Mouse (Mus musculus) cerebellum, adult 11-12 months (tissue): Measurements from ENCODE around the gene Asb3.

ENCODE experiments used
- DNase-seq: peaks from one replicate; pipeline ENCODE4 v3.0.0; 2022

Gene Asb3

DNA sequence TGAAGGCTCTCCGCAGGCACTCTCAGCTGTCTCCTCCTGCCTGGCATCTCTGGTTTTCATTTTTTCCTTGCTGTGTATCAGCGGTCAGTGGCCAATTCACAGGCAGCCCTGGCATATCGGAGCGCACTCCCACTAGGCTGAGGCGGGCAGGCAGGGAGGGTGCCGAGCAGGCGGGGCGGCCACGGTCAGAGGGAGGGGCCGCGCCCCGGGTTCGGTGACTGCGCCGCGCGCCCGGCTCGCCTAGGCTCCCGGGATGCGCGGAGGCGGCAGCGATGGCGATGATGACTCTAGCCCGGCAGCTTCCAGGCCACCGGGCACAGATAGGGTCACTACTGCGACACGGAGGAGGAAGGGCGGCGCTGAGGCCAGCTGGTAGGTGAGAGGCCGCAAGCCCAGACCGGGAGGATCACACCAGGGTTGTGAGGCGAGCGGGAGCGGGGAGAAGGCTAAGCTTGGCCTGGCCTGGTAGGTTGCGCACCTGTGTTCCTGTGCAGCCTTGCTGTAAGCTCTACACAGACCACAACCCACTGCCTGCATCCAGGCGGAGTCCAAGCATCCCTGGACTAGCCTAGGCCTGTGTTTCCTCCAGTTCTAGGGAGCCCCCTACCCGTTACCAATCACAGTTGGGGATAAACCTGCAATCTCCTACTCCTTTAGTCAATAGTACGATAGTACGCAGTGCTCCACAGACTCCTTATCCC, at the start of gene Asb3, which contains the start of gene Gpr75:
TSS of gene Asb3 (plus strand) at position 246 of the 701 bp plus-strand sequence.
TSS of gene Gpr75 (plus strand) at position 188 of the 701 bp plus-strand sequence.
- peak; percentile 89 for DNase-seq

DNA sequence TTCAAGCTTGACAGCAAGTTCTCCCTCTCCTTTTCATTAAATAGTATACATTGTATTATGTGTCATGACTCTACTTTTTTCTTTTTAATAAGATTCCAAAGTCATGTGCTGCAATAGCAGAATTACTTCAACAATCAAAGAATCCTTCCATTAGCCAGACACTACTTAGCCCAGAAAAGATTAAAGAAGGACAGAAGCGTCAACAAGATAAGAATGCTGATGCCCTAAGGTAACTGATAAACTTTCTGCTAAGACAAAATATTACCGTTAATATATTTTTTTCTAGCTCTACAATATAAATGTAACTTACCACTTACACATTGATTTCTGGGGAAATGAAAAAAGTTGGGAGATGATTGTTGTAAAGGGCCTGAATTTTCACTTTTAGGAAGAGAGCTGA, 46.4 kb upstream of the Asb3 start:
- no peak for DNase-seq

DNA sequence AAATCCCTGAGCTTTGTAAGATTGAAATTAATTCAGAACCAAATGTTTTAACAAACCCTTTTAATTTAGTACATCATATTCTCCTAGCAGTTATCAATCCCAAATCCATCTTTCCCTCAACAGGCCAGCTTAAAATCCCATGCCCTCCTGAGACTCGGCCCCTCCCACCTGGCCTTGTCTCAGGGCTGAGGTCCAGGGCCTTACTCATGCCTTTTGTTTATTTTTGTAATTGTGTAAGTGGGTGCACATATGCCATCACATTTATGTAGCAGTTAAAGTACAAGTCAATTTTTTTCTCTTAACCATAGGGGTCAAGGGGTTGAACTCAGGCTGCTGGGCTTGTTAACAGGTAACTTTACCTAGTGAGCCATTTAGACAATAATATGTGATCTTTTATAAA, 40.9 kb upstream of the Asb3 start:
- no peak for DNase-seq

DNA sequence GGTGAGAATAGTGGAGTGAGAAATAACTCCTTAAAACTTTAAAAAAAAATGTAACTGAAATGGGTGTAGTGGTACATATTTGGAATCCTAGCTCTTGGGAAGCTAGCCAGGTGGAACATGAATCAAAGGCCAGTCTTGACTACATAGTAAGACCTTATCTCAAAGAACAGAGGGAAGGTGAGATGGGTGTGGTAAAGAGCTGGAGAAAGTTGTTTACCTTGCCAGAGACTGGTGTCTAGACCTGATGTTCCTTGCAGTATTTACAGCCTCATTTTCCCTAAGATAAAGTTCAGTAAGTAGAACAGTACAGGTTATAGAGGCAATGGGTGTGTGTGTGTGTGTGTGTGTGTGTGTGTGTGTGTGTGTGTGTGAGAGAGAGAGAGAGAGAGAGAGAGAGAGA, 12.8 kb upstream of the Asb3 start:
- DNase-seq, result no peak

DNA sequence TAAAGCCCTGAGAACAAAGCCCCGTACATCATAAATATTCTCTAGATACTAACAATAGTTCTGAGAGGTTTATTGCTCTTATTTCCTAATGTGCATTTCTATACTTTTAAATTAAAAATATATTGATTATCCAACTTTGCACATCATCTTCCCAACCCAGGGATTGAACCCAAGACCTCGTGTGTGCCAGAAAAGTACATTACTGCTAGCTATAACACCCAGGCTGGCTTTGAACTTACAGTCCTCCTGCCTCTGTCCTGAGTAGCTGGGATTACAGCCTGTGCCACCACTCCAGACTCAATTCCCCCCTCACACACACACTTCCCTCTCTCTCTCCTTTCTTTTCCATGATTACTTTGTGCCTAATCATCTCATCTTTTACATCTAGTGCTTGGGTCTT, 2.9 kb downstream of the Asb3 start:
- DNase-seq, result no peak

DNA sequence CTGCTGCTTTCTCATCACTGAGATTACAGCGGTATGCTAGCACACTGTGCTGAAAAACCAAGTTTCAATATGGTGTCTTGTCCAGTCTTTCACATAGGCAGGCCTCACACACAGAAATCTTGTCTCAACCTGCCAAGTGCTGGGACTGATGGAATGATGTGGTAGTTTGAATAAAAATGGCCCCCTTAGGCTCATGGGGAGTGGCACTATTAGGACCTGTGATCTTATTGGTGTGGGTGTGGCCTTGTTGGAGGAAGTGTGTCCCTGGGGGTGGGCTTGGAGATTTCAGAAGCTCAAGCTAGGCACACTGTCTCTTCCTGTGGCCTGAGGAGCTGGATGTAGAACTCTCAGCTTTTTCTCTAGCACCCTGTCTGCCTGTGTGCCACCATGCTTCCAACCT, 11.0 kb downstream of the Asb3 start:
- no peak for DNase-seq

DNA sequence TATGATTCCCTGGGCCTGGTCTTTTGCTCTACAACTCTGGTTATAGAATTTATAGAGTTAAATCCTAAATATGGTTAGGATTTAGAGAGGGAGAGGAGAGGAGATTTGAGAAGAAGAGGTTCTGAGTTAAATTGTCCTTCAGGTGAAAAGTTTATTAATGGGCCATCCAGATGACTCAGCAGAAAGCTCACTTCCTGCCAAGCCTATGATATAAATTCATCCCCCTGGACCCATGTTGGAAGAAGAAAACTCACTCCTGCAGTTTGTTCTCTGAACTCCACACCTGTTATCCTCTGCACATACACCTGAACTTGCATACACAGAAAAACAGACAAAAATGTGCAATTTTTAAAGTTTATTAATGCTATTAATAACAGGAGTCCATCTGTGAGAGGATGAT, 14.1 kb downstream of the Asb3 start:
- no peak for DNase-seq

DNA sequence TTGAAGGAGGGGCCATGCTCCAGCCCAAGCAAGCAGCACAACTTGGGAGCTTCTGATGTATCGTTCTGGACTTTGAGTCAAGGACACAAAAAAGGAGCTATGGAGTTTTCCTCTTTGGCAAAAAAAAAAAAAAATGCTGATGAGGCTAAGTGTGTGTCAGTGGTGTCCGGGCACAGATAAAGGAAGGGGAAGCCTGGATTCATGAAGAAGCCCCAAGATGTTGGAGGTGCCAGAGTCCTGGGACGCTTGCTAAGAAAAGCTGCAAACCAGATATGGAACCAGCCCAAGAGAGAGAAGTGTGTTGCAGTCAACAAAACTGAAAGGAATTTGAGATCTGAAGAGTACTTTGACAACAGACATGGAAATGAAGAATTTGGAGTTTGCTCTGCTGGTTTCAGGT, 27.1 kb downstream of the Asb3 start:
- DNase-seq, result no peak

DNA sequence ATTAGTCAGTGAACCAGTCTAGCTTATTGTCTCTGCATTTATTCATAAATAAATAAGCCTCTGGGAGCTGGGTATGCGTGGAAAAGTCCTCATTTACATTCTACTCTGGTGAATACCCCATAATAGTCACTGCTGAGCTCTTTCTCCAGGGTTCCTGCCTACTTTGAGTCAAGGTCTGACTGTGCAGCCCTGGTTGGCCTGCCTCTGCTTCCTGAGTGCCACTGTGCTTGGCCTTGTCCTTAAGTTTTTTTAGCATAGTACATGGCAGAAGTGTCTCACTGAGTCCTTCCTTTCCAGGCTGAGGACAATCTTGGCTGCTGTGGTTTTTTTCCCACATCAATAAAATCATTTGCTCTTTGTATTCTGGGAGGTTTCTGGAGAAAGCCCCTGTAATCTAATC, 35.4 kb downstream of the Asb3 start:
- no peak for DNase-seq

DNA sequence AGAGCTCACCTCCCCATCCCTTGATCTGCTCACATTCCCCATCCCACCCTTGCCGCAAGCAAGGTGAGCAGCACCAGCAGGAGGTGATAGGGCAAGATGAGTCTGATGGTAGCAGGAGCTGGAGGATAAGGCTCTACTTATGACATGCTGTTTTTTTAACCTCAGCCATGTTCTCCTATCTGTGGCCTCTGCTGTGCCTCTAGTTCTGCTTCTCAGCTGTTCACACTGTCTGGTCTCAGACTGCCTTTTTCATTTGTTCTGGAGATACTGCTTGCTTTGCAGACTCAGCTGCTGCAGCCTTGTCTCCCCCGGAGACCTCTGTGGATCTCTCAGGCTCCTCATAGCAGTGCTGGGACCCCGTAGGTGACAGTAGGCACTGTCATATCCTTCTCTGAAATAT, 38.1 kb downstream of the Asb3 start:
- no peak for DNase-seq

DNA sequence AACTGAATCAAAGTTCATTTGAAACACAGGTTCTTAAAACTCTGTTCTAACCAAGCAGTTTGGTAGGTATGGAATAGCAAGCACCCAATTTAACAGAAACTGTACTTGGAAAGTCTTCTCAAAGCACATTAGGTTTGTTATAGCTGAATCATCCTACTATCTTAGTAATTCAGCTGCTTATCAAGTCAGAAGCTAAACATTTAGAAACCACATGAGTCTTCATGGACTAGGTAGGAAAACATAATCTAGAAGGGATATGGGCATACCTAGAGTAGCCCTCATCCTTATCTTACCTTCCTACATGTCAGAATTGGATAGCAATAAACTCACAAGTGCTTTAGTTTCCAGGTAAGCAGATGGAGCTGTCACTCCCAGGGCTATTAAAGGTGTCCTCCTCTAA, 42.9 kb downstream of the Asb3 start:
- DNase-seq, result no peak

DNA sequence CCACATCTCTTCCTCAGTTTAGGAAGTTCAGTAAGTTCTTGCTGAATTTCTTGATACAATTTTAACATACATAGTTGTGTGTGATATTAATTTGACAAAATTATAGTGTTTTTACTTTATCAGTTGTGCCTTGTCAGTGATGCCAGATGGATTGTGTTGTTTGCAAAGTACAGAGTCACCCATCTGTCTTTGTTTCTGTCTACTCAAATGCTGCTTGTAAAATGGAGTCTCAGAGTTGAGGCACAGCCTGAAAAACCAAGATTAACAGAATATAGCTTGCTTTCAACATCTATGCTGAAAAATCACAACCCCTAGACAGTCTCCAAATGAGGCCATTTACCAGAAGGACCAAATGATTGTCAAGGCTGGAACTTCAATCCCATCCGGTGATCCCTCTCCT, 43.3 kb downstream of the Asb3 start:
- DNase-seq, result no peak

DNA sequence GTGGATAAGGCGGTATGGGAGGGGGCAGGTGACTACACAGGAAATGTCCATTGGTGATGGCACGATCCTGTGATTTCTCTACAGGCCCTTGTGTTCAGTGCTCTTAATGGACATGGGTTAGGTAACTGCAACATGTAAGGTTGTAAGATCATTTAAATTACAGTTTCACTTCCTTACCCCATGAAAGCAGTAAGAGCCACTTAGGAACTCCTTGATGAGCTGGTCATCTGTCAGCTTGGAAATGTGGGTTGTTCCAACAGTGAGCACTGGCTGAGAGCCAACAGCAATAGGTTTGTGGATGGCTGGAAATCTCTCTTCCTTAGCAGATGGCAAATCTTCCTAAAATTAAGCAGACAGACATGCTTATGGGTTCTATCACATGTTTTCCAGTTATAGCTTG, 58.3 kb downstream of the Asb3 start:
- peak; percentile 83 for DNase-seq

DNA sequence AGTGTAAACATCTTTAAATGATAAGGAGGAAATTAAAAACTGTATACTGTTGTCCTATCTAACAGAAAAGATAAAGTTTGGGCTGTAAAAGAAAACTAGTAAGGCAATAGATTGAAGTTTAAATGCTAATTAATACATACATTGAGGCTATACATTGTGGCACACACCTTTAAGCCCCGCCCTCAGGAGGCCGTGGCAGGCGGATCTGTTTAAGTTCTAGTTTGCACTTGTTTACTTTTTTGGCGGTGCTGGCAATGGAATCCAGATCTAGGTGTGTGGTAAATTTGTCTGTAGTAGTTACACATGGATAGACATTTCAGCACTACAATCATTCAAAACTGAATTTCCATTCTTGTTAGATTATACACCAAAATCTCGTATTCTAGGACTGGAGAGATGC, 67.6 kb downstream of the Asb3 start:
- no peak for DNase-seq

DNA sequence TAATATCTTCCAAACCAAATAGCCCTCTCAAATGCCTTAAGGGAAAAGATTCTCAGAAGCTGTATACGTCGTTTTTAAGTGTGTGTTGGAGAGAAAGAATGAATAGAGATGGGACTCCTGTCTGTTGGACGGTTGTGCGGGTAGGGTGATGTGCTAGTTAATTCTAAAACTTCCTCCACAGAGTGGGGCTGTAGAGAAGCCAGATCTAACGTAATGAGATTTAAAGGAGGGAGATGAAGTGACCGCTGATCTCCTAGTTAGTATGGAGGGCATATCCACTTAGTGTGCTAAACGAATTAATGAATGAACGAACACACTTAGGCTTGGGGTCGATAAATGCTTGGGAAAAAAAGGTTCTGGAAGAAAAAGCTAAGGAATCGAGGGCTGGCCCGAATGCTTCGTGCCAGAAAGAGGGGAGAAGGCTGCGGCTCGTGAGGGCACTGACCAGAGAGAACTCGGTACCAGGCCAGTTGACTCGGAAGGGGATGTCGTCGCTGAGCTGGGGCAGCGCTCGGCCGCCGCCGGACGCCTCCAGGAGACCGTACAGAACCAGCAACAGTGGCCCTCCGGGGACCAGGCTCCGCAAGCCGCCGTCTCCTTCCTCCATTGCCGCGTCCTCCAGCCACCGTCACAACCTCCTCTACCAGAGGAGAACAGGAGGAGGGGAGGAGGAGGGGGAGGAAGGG, 68.4 kb downstream of the Asb3 start:
- DNase-seq, result peak; percentile 61

DNA sequence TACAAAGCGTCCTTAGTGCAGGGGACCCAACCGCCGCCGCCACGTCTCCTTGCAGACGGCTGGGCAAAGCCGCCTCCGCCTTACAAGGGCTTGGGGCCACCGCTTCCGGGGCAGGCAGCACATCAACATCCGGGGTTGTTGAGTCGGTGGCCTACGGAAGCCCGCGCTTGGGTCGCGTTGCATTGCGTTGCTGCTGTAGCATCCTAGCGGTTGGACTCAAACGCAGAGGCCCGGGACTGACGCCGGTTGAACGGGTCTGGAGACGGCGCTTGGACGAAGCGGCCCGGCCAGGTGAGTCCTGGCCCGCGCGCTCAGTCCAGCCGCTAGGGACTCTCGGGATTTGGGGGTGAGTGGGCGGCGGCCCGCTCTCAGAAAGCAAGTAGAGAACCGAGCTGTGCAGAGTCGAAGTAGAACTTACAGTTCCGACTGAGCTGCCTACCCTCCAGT, 69.1 kb downstream of the Asb3 start, which contains the start of gene Erlec1:
TSS of gene Erlec1 (minus strand) at position 57 of the 447 bp plus-strand sequence.
- DNase-seq, result peak; percentile 88

DNA sequence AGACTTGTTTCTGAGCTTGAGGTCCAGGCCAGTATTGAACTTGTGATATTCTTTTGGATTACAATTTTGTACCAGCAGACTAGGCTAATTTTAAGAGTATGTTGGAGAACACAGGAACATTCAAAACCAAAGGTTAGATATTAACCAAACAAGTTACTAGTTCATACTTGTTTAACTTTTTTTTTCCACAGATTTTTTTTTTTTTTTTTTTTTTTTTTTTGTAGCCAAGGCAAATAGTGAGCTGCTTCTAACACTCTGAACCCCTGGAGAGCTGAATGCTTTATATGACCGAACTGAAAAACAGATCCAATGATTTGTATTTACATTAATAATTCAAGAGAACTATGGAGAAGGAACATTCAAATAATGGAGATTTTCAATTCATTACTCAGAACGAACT, 100.0 kb downstream of the Asb3 start:
- no peak for DNase-seq

DNA sequence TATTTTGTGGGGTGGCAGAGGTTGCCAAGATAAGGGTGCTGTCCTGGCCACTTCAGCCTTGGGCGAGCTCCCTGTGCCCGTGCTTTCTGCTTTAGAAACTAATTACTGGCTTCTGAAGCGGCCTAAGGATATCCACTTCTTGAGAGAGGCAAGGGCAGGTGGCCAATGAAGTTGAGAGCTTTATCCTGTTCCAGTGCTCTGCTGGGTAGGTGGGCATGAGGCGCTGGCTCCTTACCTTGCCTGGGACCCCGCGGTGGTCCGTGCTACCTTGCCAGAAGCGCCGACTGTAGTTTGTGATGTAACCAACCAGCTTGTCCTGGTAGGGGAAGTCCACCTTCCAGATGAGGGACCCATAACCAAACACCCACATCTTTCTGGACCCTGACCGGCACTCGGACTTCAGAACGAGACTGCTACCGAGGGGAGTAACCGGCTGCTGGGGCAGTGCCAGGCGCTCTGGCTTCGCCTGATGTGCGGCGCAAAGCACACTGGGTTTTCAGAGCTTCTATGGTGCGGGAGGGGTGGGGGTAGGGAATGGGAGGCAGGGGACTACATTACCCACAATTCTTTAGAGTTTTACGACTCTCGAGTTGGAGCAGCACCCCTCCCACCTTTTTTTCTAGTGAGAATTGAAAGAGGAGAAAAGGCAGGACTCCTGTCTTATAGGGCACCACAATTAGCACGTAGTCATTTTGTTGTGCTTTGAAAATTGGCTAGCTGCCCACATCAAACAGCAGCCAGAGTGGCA, 100.8 kb downstream of the Asb3 start, which contains the start of gene Chac2:
TSS of gene Chac2 (minus strand) at position 474 of the 748 bp plus-strand sequence.
- peak; percentile 86 for DNase-seq

DNA sequence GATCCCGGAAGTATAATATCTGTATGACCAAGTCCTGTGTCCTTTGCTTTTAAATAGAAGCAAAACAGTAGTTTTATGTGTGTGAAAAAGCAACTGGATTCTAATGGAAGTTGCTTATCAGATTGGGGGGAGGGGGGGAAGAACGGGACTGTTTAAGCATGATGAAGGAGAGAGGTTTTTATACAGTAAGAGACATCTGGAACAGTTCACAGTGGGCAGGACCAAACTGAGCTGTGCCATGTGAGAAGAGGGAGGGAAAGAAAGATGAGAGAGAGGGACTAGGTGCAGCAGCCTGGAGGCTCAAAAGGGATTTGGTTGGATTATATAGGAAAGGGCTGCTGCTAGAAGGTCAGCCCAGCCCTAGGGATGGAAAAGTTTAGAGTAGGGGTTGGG, 101.4 kb downstream of the Asb3 start:
- peak; percentile 14 for DNase-seq

DNA sequence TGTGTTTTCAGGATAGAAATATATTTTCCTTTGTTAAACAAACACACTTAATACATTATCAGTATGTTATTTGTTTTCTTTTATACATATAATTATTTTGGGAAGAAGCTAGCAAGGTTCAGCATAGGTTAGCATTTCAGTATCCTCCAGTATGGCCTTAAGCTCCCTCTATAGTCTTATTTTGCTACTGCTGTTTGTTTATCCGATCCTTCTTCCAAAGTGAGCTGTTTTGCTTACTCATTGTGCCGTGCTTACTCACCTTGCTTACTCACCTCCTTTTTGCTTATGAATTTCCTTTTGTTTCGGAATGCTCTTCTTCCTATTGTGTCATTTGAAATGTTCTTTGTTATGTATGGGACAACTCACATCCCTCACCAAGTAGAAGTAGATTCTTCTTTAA, 111.5 kb downstream of the Asb3 start:
- no peak for DNase-seq

DNA sequence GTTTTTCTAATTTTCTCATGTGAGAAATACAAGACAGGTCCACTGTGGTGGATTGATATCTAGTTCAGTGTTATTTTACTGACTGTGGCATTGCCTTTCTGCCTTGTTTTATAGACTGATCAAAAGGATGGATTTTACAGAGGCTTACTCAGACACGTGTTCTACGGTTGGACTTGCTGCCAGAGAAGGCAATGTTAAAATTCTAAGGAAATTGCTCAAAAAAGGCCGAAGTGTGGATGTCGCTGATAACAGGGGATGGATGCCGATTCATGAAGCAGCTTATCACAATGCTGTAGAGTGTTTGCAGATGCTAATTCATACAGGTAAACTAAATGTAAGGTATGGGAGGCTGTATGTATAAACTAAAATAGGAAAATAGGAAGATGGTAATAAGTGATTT, 113.0 kb downstream of the Asb3 start:
- no peak for DNase-seq

DNA sequence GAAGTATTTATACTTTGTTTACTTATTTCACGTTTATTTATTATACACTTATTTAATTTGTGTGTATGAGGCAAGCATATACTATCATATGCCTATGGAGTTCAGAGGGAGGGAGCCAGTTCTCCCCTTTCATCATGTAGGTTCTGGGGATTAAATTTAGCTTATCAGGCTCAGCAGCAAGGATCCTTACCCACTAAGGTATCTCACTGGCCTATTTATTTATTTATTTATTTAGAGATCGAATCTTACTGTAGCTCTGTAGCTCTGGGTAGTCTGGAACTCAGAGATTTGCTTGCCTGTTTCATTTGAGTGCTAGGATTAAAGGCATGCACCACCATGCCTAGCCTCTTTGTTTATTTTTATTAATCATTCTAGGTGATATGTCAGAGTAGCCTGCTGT, 113.5 kb downstream of the Asb3 start:
- DNase-seq, result no peak

DNA sequence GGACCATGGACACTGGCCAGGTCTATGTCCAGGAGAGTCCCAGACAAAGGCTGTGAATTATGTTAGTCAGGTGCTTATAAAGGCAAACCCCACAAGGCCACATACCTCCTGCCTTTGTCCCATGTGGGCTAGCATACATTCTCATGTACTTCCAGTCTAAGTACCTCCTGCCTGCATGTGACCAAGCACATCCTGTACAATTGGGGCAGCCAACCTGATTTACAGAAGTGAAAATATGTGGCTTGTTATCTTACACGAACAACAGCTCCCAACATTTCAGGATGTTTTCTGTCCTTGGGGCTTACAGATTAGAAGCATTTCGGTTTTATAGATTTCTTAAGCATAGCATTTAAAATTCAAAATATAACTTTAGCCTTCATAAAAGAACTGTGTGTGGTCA, 114.8 kb downstream of the Asb3 start:
- no peak for DNase-seq
